Mouse (Mus musculus) mature B cell (primary cell): ENCODE results near the gene Nhsl1.

Experiments
- in situ Hi-C: fragments of 300-500 bp; cut with MboI; formaldehyde crosslinking; loops from 2 replicates; pipeline ENCODE4 v1.14.3; 2019

The Nhsl1 gene

GRCm38 (mm10) chr10:18394270-18394669 is 75.5 kb downstream of the Nhsl1 start:
- in situ Hi-C loops: loop anchor here (25.0 kb wide), 1 partner anchor 657 kb away; no protein-coding TSS in a partner anchor

- in situ Hi-C loops: no loop called here
Observed at GRCm38 (mm10) chr10:18400089-18400644, 81.4 kb downstream of the Nhsl1 start.

GRCm38 (mm10) chr10:18400998-18401397 is 82.2 kb downstream of the Nhsl1 start:
- in situ Hi-C loops: no loop called here

- in situ Hi-C loops: no loop called here
Observed at GRCm38 (mm10) chr10:18403992-18404391, 85.2 kb downstream of the Nhsl1 start.

GRCm38 (mm10) chr10:18404679-18405078 is 85.9 kb downstream of the Nhsl1 start:
- in situ Hi-C loops: no loop called here

- in situ Hi-C loops: no loop called here
Observed at GRCm38 (mm10) chr10:18407062-18407830, 88.5 kb downstream of the Nhsl1 start.

GRCm38 (mm10) chr10:18408128-18408527 is 89.3 kb downstream of the Nhsl1 start:
- in situ Hi-C loops: no loop called here

GRCm38 (mm10) chr10:18408635-18409034 is 89.8 kb downstream of the Nhsl1 start:
- in situ Hi-C loops: no loop called here

- in situ Hi-C loops: no loop called here
Observed at GRCm38 (mm10) chr10:18409068-18409467, 90.3 kb downstream of the Nhsl1 start.

GRCm38 (mm10) chr10:18411266-18411665 is 92.5 kb downstream of the Nhsl1 start:
- in situ Hi-C loops: no loop called here

GRCm38 (mm10) chr10:18415946-18416345 is 97.2 kb downstream of the Nhsl1 start:
- in situ Hi-C loops: no loop called here

- in situ Hi-C loops: no loop called here
Observed at GRCm38 (mm10) chr10:18418160-18418559, 99.4 kb downstream of the Nhsl1 start.

GRCm38 (mm10) chr10:18419508-18419907 is 100.7 kb downstream of the Nhsl1 start:
- in situ Hi-C loops: no loop called here

- in situ Hi-C loops: no loop called here
Observed at GRCm38 (mm10) chr10:18420259-18421000, 101.6 kb downstream of the Nhsl1 start.

GRCm38 (mm10) chr10:18422968-18423367 is 104.2 kb downstream of the Nhsl1 start:
- in situ Hi-C loops: no loop called here

GRCm38 (mm10) chr10:18423557-18423956 is 104.8 kb downstream of the Nhsl1 start:
- in situ Hi-C loops: no loop called here

- in situ Hi-C loops: no loop called here
Observed at GRCm38 (mm10) chr10:18427866-18428265, 109.1 kb downstream of the Nhsl1 start.

GRCm38 (mm10) chr10:18429533-18429932 is 110.7 kb downstream of the Nhsl1 start:
- in situ Hi-C loops: no loop called here

- in situ Hi-C loops: no loop called here
Observed at GRCm38 (mm10) chr10:18430141-18430540, 111.4 kb downstream of the Nhsl1 start.

GRCm38 (mm10) chr10:18430973-18431372 is 112.2 kb downstream of the Nhsl1 start:
- in situ Hi-C loops: no loop called here

- in situ Hi-C loops: no loop called here
Observed at GRCm38 (mm10) chr10:18431546-18431945, 112.8 kb downstream of the Nhsl1 start.

GRCm38 (mm10) chr10:18435454-18435853 is 116.7 kb downstream of the Nhsl1 start:
- in situ Hi-C loops: no loop called here

GRCm38 (mm10) chr10:18435938-18436337 is 117.2 kb downstream of the Nhsl1 start:
- in situ Hi-C loops: no loop called here
